Mouse (Mus musculus) left cerebral cortex, postnatal 10 days (tissue): Measurements from ENCODE around the gene Prss57. TPM values are rescaled to one million over a fixed set of nuclear protein-coding genes. Genes with fewer than 3 reads are reported as not detected.

Source experiments
- DNase-seq, 2 experiments: peaks; one replicate each; pipeline ENCODE4 v3.0.0; 2021 to 2022; ENCODE audit warnings: low spot score in 2 of 2, mixed read lengths in 1 of 2; ENCODE audit errors: extremely low spot score in 1 of 2
- intact Hi-C: fragments of 180-260 bp; cut with DNase I; formaldehyde crosslinking; loops from one replicate; pipeline ENCODE4 v1.15.1; 2025
- total RNA-seq, 2 experiments: library from RNA; stranded (reverse); gene quantifications; 2 replicates each; pipeline ENCODE4 v1.2.3; 2021

Gene Prss57
- total RNA-seq, 2 experiments from 2014 or later = 0.32 to 0.54 TPM

GRCm38 (mm10) chr10:79811736-79812637 is 21.2 kb upstream of the Prss57 start:
- DNase-seq = peak; percentile 79 to 84
- intact Hi-C loops = loop anchor here (2.0 kb wide), 2 partner anchors 19 to 43 kb away; partner anchors contain the start of gene Palm

DNA sequence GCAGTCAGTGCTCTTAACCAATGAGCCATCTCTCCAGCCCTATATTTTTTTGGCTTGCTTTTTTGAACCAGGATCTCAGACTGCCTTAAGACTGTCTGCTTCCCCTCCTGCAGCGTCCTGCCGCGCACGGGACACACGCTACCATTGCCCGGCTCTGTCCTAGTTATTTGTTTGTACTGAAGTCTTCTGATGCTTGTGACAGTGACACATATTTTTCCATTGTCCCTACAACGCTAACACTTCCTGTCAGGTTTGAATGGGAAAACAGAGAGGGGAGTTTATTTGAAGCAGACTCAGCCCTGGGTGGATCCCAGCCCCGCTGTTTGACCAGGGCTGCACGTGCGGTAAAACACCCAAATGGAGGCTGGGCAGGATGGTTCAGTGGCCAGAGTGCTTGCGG is 18.0 kb upstream of the Prss57 start:
- intact Hi-C loops = no loop called here
- peak in 1 of 2 experiments; percentile 60 for DNase-seq

DNA sequence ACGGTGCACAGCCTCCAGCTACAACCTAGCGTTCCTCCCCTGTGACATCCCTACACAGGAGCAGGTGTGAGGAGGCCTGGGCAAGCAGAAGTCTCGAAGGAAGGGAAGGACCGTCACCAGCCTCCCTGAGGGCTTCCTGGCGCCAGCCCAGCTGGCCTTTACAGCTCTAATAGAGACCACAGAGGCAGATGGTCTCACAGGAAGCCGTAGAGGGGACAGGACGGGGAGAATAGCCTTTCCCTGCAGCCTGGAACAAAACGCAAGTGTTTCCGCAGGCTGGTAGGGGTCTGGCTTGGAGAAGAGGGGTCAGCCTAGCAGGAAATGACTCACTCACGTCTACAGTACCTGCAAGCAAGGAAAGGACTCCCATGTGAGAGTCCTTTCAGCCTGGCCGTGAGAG is 17.1 kb upstream of the Prss57 start:
- DNase-seq = peak in 1 of 2 experiments; percentile 68
- intact Hi-C loops = no loop called here

- DNase-seq = no peak
- intact Hi-C loops = no loop called here
These were observed 16.2 kb upstream of the Prss57 start for GRCm38 (mm10) chr10:79806972-79807371.

DNA sequence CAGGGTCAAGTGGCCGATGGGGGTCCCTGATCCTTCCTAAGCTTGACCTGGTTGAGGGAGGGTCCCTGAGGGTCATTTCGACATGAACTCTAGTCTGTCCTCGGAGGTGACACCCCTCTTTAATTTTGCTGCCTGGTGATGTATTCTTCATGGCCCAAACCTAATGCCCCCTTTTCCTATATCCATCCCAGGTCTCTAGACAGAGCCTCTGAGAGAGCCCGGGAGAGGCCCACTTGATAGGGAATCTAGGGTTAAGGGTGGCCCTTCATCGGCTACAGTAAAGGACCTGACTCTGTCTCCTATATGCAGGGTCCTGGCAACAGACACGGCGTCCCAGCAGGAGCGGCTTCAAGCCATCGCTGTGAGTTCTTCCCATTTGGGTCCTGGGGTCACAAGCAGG is 15.6 kb upstream of the Prss57 start:
- intact Hi-C loops = no loop called here

GRCm38 (mm10) chr10:79805636-79806035 is 14.9 kb upstream of the Prss57 start:
- intact Hi-C loops = no loop called here
- DNase-seq = peak in 1 of 2 experiments; percentile 85

More for the DNA sequence above, 15.6 kb upstream of the Prss57 start:
- no peak for DNase-seq

DNA sequence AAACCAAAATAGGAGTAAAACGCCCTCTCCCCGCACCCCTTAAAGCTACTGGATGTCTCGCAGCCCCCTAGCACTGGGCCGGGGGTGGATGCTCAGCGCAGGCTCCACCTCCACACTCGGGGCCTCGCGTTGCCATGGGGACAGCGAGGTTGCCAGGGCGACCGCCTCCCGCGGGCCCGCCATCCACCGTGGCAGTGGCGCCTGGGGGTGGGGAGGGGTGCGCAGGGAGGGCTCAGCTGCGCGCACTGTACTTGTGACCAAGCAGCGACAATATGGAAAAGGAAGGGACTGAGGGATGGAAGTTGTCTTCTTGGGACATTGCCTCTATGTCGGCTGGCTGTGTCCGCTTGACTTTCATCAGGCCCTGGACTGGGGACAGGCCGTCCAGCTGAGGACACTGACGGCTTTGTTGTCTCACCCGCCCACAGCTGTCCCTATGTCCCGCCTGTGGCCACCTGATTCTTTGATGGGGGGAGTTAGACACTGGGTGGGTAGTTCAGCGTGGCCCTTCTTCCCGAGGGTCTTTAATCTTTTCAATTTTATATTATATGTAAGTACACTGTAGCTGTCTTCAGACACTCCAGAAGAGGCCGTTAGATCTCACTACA is 13.1 kb upstream of the Prss57 start:
- intact Hi-C loops = no loop called here

GRCm38 (mm10) chr10:79802331-79802971 is 11.7 kb upstream of the Prss57 start:
- intact Hi-C loops = no loop called here
- DNase-seq = peak in 1 of 2 experiments; percentile 62

More for the DNA sequence above, 13.1 kb upstream of the Prss57 start:
- DNase-seq = peak; percentile 88 to 94

- intact Hi-C loops = no loop called here
- no peak for DNase-seq
These were observed 11.1 kb upstream of the Prss57 start for GRCm38 (mm10) chr10:79801837-79802236.

- no peak for DNase-seq
- intact Hi-C loops = no loop called here
These were observed 9.7 kb upstream of the Prss57 start for GRCm38 (mm10) chr10:79800508-79800907.

- no peak for DNase-seq
- intact Hi-C loops = no loop called here
These were observed 7.6 kb upstream of the Prss57 start for GRCm38 (mm10) chr10:79798289-79798928.

DNA sequence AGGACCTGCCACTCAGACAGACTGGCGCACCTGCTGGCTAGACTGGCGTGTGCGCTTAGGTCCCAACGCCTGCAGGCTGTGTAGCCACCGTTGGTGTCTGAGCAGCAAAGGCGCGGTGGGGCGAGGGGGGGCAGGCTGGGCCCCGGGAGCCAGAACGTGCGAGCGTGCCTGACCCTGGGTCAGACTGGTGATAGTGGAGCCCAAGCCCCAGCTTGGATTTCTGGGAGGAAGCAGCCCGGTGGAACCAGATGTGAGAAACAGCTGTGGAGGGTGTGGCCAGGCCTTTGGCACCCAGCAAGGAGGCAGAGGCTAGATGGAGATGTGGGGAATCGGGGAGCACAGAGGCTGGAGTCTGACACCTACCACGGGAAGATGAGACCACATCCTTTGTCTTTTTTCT is 6.6 kb upstream of the Prss57 start:
- DNase-seq = no peak
- intact Hi-C loops = no loop called here

- intact Hi-C loops = no loop called here
- no peak for DNase-seq
These were observed 5.1 kb upstream of the Prss57 start for GRCm38 (mm10) chr10:79795905-79796304.

- DNase-seq = peak in 1 of 2 experiments; percentile 87
- intact Hi-C loops = no loop called here
These were observed 3.8 kb upstream of the Prss57 start for GRCm38 (mm10) chr10:79794491-79794931.

GRCm38 (mm10) chr10:79793738-79794490 is 3.2 kb upstream of the Prss57 start:
- intact Hi-C loops = loop anchor here (2.0 kb wide), 1 partner anchor 19 kb away; no protein-coding TSS in a partner anchor
- DNase-seq = no peak

DNA sequence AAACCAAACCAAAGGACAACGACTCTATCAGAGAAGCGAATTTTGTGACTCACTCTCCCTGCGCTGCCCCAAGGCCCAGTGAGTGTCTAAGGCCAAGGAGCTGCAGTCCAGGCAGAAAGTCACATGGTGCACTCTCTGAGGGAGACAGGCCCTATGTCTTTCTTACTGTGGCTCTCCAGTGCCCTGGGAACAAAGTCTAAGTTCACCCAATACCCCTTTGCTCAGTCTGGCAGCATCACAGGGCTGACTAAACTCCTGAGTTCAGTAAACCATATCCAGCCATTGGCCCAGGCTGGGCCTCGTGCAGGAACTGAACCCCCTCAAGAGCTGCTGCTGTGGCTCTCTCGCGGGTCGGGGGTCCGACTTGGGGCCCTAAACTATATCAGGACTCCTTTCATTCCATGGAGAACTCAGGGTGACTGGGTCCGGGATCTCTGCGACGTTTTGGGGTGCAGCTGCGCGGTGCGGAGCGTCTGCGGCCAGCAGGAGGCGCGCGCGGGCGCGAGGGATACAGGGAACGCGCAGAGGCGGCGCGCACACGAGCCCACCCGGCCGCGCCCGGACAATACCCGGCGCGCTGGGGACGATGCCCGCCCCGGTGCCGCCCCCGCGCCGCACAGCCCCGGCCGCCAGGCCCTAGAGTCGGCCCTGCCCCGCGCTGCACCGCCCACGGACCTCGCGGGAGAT is 2.4 kb upstream of the Prss57 start, which contains the start of gene Palm:
Gene Palm, plus strand, starts transcription at position 522 of the 687 bp plus-strand sequence.
- peak; percentile 48 to 87 for DNase-seq
- intact Hi-C loops = loop anchor here (2.0 kb wide), 1 partner anchor 20 kb away; no protein-coding TSS in a partner anchor

GRCm38 (mm10) chr10:79792339-79793040 is 1.7 kb upstream of the Prss57 start:
- intact Hi-C loops = loop anchor here (2.0 kb wide), 1 partner anchor 20 kb away; no protein-coding TSS in a partner anchor
- no peak for DNase-seq
